11 mouse cellular contexts compared by ENCODE assay signal in the genomic region with DNA sequence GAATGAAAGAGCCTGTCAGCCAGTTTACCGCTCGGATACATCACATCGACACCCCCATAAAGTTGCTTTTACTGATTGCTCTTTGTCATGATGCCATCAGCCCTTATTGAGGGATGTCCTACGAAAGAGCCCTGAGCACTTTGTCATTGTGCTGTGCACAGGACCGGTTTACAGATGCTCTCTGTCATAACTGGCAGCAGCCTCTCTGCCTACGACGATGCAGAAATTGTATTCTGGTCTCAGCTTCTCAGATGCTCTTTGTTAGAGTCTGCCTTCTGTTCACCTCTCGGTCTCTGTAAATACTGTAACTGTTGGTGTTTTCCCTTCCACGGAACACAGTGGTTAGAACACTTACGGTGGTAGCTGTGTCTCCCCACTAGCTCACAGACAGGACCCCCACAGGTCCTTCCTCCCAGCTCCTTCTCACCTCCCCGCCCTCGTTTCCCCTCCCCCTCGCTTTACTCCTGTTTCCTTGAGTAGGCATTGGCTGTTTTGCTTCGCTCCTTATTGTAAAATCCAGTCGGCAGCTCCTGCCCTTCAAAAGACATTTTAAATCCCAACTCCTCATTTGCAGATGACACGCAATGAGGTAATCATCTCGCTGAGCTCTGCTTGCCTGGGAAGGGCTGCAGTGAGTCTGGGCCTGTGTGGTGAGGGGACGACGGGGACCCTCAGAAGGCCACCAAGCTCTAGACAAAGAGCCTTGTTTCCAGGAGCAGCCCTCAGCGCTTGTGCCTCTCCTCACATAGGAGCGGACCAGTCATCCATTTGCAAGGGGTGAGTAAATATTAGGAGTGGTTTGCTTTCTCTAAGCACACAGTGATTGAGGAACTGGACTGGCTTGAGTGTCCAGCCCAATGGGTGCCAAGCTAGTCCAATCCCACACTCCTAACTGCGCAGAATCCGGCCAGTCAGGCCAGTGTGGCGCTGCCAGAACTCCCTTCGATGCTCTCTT. TPM values are rescaled to one million over a fixed set of nuclear protein-coding genes. Genes with fewer than 3 reads are reported as not detected.
DNase-seq lines count a peak whose midpoint lies in the region; ATAC-seq lines count a peak whose summit lies in the region.
"Had no signal": no experiment of that assay in that cellular context is flagged by ENCODE, and none has a peak within 500 bp of the region (broad histone marks: within the 10 kb centered on the region; RNA-seq: fewer than 3 reads in every experiment).

No protein-coding gene starts in this region.

- peak; percentile 18; the same call in 1 of the 2 replicates for ATAC-seq in embryonic facial prominence, embryonic 11.5 days (replicated peaks; ENCODE audit: insufficient number of reproducible peaks, low FRiP score, low TSS enrichment, low read depth)
- no peak for ATAC-seq in forebrain, embryonic 11.5 days (replicated peaks; ENCODE audit: low FRiP score)
- 0 out of 2 replicates have a peak, but pooled peaks have one; percentile 44 for ATAC-seq in limb, embryonic 11.5 days (ENCODE audit: insufficient number of reproducible peaks, low FRiP score, low TSS enrichment, low read depth)
- peak; percentile 63 for ATAC-seq in midbrain, embryonic 12.5 days (ENCODE audit: low FRiP score, low read depth)
- no peak for ATAC-seq in cerebellum, adult (ENCODE audit: insufficient number of reproducible peaks, low FRiP score, low TSS enrichment)

- H3K9me3 ChIP-seq in embryonic facial prominence, embryonic 11.5 days (replicated peaks; ENCODE audit: control insufficient read depth, low read length) = no peaks in the 10 kb centered on the region
- H3K9me3 ChIP-seq in forebrain, embryonic 11.5 days (ENCODE audit: control insufficient read depth, low read length) = no peaks in the 10 kb centered on the region
- no peaks in the 10 kb centered on the region for H3K9me3 ChIP-seq in limb, embryonic 11.5 days (ENCODE audit: control insufficient read depth, low read length)
- H3K9me3 ChIP-seq in midbrain, embryonic 12.5 days = no peaks in the 10 kb centered on the region
- H3K9me3 ChIP-seq: G1E had no signal

- no peaks in the 10 kb centered on the region; the same call in 1 of the 2 replicates for H3K4me1 ChIP-seq in embryonic facial prominence, embryonic 11.5 days (ENCODE audit: control insufficient read depth, insufficient read depth, low read length)
- peaks cover 7% of the 10 kb centered on the region; the same call in 1 of the 2 replicates for H3K4me1 ChIP-seq in forebrain, embryonic 11.5 days (replicated peaks; ENCODE audit: control insufficient read depth, insufficient read depth, low read length)
- H3K4me1 ChIP-seq in limb, embryonic 11.5 days (ENCODE audit: control insufficient read depth, insufficient read depth, low read length) = peaks cover 3% of the 10 kb centered on the region; the same call in 1 of the 2 replicates
- H3K4me1 ChIP-seq in midbrain, embryonic 12.5 days = peaks cover 12% of the 10 kb centered on the region; the same call in 1 of the 2 replicates

- H3K36me3 ChIP-seq in embryonic facial prominence, embryonic 11.5 days (replicated peaks; ENCODE audit: control insufficient read depth, insufficient read depth, low read depth, low read length) = no peaks in the 10 kb centered on the region
- H3K36me3 ChIP-seq in forebrain, embryonic 11.5 days (ENCODE audit: control insufficient read depth, insufficient read depth, low read length) = no peaks in the 10 kb centered on the region
- H3K36me3 ChIP-seq in limb, embryonic 11.5 days (ENCODE audit: control insufficient read depth, insufficient read depth, low read length) = no peaks in the 10 kb centered on the region
- H3K36me3 ChIP-seq in midbrain, embryonic 12.5 days = no peaks in the 10 kb centered on the region
- H3K36me3 ChIP-seq: G1E had no signal

- no peak overlapping the region for H3K27ac ChIP-seq in embryonic facial prominence, embryonic 11.5 days (replicated peaks; ENCODE audit: low read depth, low read length)
- H3K27ac ChIP-seq in forebrain, embryonic 11.5 days (ENCODE audit: low read depth, low read length) = no peak overlapping the region
- no peak overlapping the region for H3K27ac ChIP-seq in limb, embryonic 11.5 days (replicated peaks; ENCODE audit: low read depth, low read length)
- H3K27ac ChIP-seq in midbrain, embryonic 12.5 days (replicated peaks) = no peak overlapping the region
- H3K27ac ChIP-seq: kidney, postnatal 0 days; macrophage had no signal

- DNase-seq in embryonic facial prominence, embryonic 11.5 days (ENCODE audit: low spot score) = peak; percentile 45
- no peak for DNase-seq in forebrain, embryonic 11.5 days (ENCODE audit: low spot score)
- DNase-seq in limb, embryonic 11.5 days (ENCODE audit: low spot score) = peak; percentile 57
- DNase-seq in left cerebral cortex, adult 8-10 months (ENCODE audit: low spot score in 2 of 2) = no peak
- no peak for DNase-seq in T-cell, adult 2 months (ENCODE audit: low spot score)
- DNase-seq: adrenal gland, postnatal 25 days had no signal

- H3K4me2 ChIP-seq in embryonic facial prominence, embryonic 11.5 days (ENCODE audit: low read depth, low read length) = no peak overlapping the region; the same call in 1 of the 2 replicates
- H3K4me2 ChIP-seq in forebrain, embryonic 11.5 days (ENCODE audit: low read depth, low read length, severe bottlenecking) = no peak overlapping the region
- no peak overlapping the region for H3K4me2 ChIP-seq in limb, embryonic 11.5 days (ENCODE audit: low read depth, severe bottlenecking)
- H3K4me2 ChIP-seq in midbrain, embryonic 12.5 days (replicated peaks) = no peak overlapping the region

- no peak overlapping the region for H3K4me3 ChIP-seq in embryonic facial prominence, embryonic 11.5 days (ENCODE audit: low read depth, low read length)
- no peak overlapping the region for H3K4me3 ChIP-seq in forebrain, embryonic 11.5 days (ENCODE audit: low read depth, low read length)
- no peak overlapping the region for H3K4me3 ChIP-seq in limb, embryonic 11.5 days (ENCODE audit: low read depth, low read length)
- no peak overlapping the region for H3K4me3 ChIP-seq in midbrain, embryonic 12.5 days

- 52% methylated on average over 25 of the region's 25 CpGs for WGBS in embryonic facial prominence, embryonic 11.5 days
- 64% methylated on average over 25 of the region's 25 CpGs for WGBS in forebrain, embryonic 11.5 days
- WGBS in limb, embryonic 11.5 days = 51% methylated on average over 25 of the region's 25 CpGs
- 59% methylated on average over 25 of the region's 25 CpGs for WGBS in midbrain, embryonic 12.5 days

- H3K9ac ChIP-seq in embryonic facial prominence, embryonic 11.5 days (replicated peaks; ENCODE audit: low read length) = peak overlapping the region; percentile 41; the same call in 1 of the 2 replicates
- H3K9ac ChIP-seq in forebrain, embryonic 11.5 days (ENCODE audit: low read length) = peak overlapping the region; percentile 20
- no peak overlapping the region for H3K9ac ChIP-seq in limb, embryonic 11.5 days (ENCODE audit: low read length)
- H3K9ac ChIP-seq in midbrain, embryonic 12.5 days (replicated peaks) = no peak overlapping the region

- no peaks in the 10 kb centered on the region for H3K27me3 ChIP-seq in embryonic facial prominence, embryonic 11.5 days (ENCODE audit: control insufficient read depth, insufficient read depth, low read length)
- no peaks in the 10 kb centered on the region for H3K27me3 ChIP-seq in forebrain, embryonic 11.5 days (ENCODE audit: control insufficient read depth, insufficient read depth, low read length)
- no peaks in the 10 kb centered on the region for H3K27me3 ChIP-seq in limb, embryonic 11.5 days (ENCODE audit: control insufficient read depth, insufficient read depth, low read length)
- H3K27me3 ChIP-seq in midbrain, embryonic 12.5 days = peaks cover 19% of the 10 kb centered on the region

RNA-seq across cellular contexts. Expression of a gene that starts 6.6 kb away (rescaled TPM):
- 4.8 and 6.5 TPM in 2 replicates for polyA plus RNA-seq in embryonic facial prominence, embryonic 11.5 days (2014; fragmentation: Nextera tagmentation; extraction: Ambion mirVana)
- polyA plus RNA-seq in forebrain, embryonic 11.5 days (2014; fragmentation: Nextera tagmentation; extraction: Ambion mirVana) = 5.1 and 5.3 TPM in 2 replicates
- 6.4 and 6.6 TPM in 2 replicates for polyA plus RNA-seq in limb, embryonic 11.5 days (2014; fragmentation: Nextera tagmentation; extraction: Ambion mirVana)
- polyA plus RNA-seq in midbrain, embryonic 12.5 days (2016; fragmentation: Nextera tagmentation; extraction: Ambion mirVana) = 1.9 and 2.6 TPM in 2 replicates
- total RNA-seq in left cerebral cortex, adult 8-10 months (2022) = 10 to 100 TPM; 28.8 to 31.3 (median 29.4) TPM
- polyA plus RNA-seq: G1E had no signal

Comparison
In these comparisons a context has a peak if more than half of its experiments do, and no peak if none do; other contexts are left out.
1. ATAC-seq: peak in embryonic facial prominence, embryonic 11.5 days (single experiment), limb, embryonic 11.5 days (single experiment) and midbrain, embryonic 12.5 days (single experiment); none in forebrain, embryonic 11.5 days (single experiment) and cerebellum, adult (single experiment).
2. DNase-seq: peak in embryonic facial prominence, embryonic 11.5 days (single experiment) and limb, embryonic 11.5 days (single experiment); none in forebrain, embryonic 11.5 days (single experiment), left cerebral cortex, adult 8-10 months (0 of 2) and T-cell, adult 2 months (single experiment).
3. H3K9ac ChIP-seq: peak in embryonic facial prominence, embryonic 11.5 days (single experiment) and forebrain, embryonic 11.5 days (single experiment); none in limb, embryonic 11.5 days (single experiment) and midbrain, embryonic 12.5 days (single experiment).